Mouse (Mus musculus): ENCODE data around the gene Dnm3. TPM values are rescaled to one million over a fixed set of nuclear protein-coding genes. Genes with fewer than 3 reads are reported as not detected.

Gene Dnm3
- polyA plus RNA-seq, 1 experiment: not detected

DNA sequence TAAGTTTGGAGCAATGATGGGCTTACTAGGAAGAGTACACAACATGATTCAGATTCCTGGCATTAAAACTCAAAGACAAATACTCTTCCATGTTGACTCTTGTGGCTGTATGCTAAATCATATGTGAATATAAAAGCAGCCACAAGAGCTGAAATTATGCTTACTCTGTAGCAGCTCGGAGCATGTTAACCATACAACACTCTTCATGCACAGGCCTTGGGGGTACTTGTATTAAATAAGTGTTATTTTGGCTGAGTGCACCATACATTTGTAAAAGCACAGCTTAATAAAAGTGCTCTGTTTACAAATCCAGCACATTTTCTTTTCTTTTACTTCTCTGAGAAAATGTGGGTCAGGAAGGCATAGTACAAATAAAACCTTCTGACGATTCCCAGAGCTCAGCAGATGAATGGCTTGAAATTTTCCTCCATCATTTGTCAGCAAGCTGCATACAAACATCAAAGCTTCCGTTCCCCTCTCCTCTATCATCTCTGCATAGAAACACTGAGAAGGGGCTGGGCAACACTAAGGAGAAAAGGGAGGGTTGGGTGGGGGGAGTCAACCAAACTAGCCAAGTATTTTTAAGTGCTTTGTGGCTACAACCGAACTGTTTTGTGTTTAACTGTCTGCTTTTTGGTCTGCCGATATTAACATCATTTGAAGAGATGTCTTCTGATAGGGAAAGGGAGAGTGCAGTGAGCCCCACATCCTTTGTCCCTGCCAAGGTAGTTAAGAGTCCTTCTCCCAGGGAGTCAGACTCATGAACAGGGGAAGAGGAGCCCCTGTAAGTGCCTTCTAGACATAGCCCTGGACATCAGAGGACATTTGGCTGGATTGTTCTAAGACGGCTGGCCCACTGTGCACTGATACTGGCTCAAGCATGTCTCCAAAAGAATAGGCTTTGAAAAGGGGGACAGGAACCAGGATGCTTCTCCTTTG lies 333.6 kb downstream of the Dnm3 start:
- TF ChIP-seq CTCF (IDR thresholded peaks at IDR 0.05; ENCODE audit: insufficient read depth, low read depth, low read length) (no peak), POLR2A (IDR thresholded peaks at IDR 0.05; ENCODE audit: insufficient read depth, low read depth, low read length) (no peak)
- Histone ChIP-seq H3K4me3 (ENCODE audit: insufficient read depth, low read depth, low read length) (no peak overlapping the region), H3K4me1 (ENCODE audit: control insufficient read depth, insufficient read depth, low read length) (no peaks in the 10 kb centered on the region), H3K27ac (ENCODE audit: insufficient read depth, low read depth, low read length) (no peak overlapping the region)
- WGBS: 55% methylated on average over 6 of the region's 6 CpGs

DNA sequence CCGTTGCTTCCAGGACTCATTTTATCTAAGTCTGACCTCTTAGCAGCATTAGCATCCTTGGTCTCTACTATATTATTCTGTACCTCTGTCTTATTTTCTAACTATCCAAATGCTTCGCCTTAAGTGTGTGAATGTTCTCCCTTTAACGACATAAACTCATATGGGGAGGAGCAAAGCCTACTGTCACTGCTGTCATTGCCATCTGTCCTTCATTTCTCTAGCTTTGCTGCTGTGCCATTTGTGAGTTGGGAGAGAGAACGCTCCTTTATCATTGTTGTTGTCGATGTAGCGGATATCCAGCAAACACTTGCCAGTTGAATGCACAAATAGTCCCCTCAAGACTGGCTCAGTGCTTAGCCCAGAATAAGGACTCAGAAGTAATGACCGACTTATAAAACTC lies 335.5 kb downstream of the Dnm3 start:
- TF ChIP-seq POLR2A (IDR thresholded peaks at IDR 0.05; ENCODE audit: insufficient read depth, low read depth, low read length): no peak

DNA sequence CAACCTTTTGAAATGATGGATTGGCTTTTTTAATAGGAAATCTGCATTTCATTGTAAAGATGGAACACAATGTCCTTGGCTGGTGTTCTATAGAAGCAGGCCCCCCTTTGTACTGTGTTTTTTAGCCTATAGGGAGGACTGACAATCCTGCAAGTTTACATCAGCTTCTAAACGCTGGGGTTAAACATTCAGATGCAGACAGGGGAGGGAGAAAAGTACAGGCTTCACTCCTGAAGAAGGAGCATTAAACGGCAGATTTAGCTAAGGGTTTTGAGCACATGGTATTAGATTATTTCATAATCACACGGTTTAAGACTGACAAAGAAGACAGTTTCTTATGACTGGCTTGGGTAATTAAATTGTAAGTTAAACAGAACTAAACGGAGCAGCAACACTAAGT lies 341.5 kb downstream of the Dnm3 start:
- 51% methylated on average over 4 of the region's 4 CpGs for whole genome bisulfite sequencing
- H3K4me1 ChIP-seq (ENCODE audit: control insufficient read depth, insufficient read depth, low read length): 0 out of 2 replicates have a peak, but pooled peaks cover 2% of the 10 kb centered on the region
- no peak overlapping the region for H3K4me3 ChIP-seq (ENCODE audit: insufficient read depth, low read depth, low read length)
- no peak for TF ChIP-seq CTCF (IDR thresholded peaks at IDR 0.05; ENCODE audit: insufficient read depth, low read depth, low read length)
- no peak for TF ChIP-seq POLR2A (IDR thresholded peaks at IDR 0.05; ENCODE audit: insufficient read depth, low read depth, low read length)
- H3K27ac ChIP-seq (ENCODE audit: insufficient read depth, low read depth, low read length): no peak overlapping the region

More for the DNA sequence above, 335.5 kb downstream of the Dnm3 start:
- Histone ChIP-seq H3K27ac (ENCODE audit: insufficient read depth, low read depth, low read length) (no peak overlapping the region), H3K4me3 (ENCODE audit: insufficient read depth, low read depth, low read length) (no peak overlapping the region), H3K4me1 (ENCODE audit: control insufficient read depth, insufficient read depth, low read length) (no peaks in the 10 kb centered on the region)
- 84% methylated on average over 7 of the region's 7 CpGs for WGBS

DNA sequence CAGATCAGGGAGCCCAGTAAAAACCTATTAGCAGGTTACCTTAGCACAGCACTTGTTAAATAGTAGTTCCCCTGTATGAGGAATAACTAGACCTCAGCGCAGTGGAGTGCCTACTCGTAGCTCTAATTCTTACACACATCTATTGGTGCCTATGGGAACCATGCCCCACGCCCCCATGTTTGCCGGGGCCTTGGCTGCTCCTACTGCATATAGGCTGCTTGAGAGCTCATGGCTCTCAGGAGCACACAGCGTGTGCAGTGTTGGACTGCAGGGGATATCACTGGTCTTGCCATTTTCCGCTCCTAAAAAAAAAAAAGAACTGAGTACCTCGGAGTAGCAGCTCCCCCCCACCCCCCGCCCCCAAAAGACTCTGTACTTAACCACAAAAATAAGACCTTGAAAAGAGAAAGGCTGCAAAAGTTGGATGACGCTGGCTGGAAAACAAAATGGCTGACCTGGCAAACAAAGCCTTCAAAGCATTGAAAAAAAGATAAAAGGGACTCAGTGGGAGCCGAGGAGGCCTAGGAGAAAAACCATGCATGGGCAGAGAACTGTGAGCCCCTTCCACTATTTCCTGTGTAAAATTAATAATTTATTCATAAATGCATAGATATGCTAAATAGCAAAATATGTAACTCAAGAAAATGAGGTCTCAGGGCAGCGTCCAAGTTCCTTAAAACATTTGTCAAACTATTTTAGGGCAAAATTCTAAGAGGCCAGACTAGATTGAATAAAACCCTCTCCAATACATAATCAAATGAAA lies 342.2 kb downstream of the Dnm3 start:
- Histone ChIP-seq H3K4me3 (ENCODE audit: insufficient read depth, low read depth, low read length) (no peak overlapping the region), H3K27ac (ENCODE audit: insufficient read depth, low read depth, low read length) (no peak overlapping the region), H3K4me1 (ENCODE audit: control insufficient read depth, insufficient read depth, low read length) (0 out of 2 replicates have a peak, but pooled peaks cover 2% of the 10 kb centered on the region)
- TF ChIP-seq CTCF (IDR thresholded peaks at IDR 0.05; ENCODE audit: insufficient read depth, low read depth, low read length) (no peak), POLR2A (IDR thresholded peaks at IDR 0.05; ENCODE audit: insufficient read depth, low read depth, low read length) (no peak)
- 68% methylated on average over 11 of the region's 11 CpGs for WGBS

DNA sequence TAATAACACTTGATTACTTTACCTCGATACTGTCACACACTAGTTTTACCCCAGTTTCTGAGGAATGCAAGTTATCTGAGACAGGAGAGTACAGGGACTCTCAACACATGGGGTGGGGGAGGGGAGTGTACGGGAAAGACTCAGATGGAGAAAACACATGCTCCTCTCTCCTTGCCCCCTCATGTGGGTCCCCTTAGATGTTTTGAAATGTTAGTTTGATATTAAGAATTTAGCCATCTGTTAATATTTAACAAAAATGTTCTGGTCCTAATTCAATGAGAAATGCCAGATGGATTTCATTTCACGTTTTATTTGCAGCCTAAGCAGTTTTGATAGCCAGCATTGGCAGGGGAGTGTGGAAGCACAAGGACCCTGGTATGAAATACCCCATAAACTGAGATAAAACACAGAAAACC lies 343.2 kb downstream of the Dnm3 start:
- no peak overlapping the region for H3K27ac ChIP-seq (ENCODE audit: insufficient read depth, low read depth, low read length)
- no peak overlapping the region for H3K4me3 ChIP-seq (ENCODE audit: insufficient read depth, low read depth, low read length)
- 91% methylated on average over 3 of the region's 3 CpGs for WGBS
- TF ChIP-seq CTCF (IDR thresholded peaks at IDR 0.05; ENCODE audit: insufficient read depth, low read depth, low read length) (no peak), POLR2A (IDR thresholded peaks at IDR 0.05; ENCODE audit: insufficient read depth, low read depth, low read length) (no peak)
- H3K4me1 ChIP-seq (ENCODE audit: control insufficient read depth, insufficient read depth, low read length): 0 out of 2 replicates have a peak, but pooled peaks cover 2% of the 10 kb centered on the region

DNA sequence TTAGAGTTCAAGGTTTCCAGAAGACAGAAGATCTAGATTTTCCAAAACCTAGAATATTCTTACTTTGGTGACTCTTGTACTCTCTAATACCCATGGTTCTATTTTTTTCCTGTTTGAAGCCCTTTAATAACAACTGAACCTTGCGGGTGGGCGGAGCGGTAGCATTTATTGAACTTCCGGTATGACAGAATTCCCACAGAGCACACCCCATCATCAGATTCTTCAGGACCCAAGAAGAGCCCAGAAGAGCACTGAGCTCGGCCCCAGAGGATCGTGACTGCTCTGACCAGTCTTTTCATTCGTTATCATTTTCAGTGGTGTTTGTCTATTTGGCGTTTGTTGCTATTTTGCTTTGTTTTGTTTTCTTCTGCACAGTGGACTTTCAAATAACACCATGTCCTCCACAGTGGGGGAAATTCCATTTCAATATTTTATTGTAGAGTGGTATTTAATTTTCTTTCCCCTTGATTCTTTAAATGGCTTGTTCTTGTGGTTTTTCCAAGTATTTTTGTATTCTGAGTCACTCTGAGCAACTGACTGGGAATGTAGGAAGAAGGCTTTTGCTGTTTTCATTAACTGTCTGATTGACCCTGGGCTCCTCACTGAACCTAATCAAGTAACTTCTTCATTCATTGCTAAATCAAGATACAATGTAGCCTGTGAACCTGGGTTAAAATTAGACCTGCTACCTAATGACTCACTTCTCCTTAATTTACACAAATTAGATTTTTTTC lies 344.8 kb downstream of the Dnm3 start:
- H3K4me1 ChIP-seq (ENCODE audit: control insufficient read depth, insufficient read depth, low read length): 0 out of 2 replicates have a peak, but pooled peaks cover 2% of the 10 kb centered on the region
- TF ChIP-seq POLR2A (IDR thresholded peaks at IDR 0.05; ENCODE audit: insufficient read depth, low read depth, low read length): no peak
- TF ChIP-seq CTCF (IDR thresholded peaks at IDR 0.05; ENCODE audit: insufficient read depth, low read depth, low read length): no peak
- H3K27ac ChIP-seq (ENCODE audit: insufficient read depth, low read depth, low read length): no peak overlapping the region
- no peak overlapping the region for H3K4me3 ChIP-seq (ENCODE audit: insufficient read depth, low read depth, low read length)
- WGBS: 80% methylated on average over 8 of the region's 8 CpGs

DNA sequence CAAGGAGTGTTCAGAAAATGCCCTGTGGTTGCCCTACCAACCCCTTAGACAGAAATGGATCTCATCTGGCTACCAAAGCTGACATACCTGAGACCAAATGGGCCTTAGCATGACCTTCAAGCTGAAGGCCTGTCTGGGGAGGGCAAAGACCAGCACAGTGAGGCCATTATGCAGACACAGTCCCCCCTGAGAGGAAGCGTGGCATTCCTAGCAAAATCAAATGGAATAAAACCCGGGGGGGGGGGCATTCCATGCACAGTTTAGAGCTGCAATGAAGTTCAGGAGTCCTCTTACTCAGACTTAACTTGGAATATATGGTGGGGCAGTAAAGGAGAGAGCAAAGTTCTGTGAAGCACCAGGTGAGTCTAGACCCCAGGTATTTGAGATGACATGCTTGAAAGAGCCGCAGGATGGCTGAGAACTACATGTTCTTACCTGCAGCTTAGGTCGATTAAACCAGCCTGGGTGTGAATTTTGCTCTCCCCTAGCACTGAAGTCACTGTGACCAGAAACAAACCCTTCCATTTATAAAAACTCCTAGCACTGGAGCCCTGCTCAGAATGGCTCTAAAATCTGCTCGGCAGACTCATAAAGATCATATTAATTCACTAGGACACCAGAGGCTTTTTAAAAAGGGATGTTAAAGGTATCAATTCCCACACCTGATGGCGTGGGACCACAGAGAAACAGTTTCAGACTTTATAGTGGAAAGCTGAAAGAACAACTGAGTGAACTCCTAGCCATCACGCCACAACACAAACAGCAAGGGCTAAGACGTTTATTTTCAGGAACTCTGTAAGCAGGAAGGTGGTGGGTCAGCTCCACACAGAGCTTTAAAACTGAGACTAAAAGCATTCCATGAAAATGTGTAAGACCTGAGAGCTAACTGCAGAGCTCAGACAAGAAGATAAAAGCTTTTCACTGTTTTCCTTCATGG lies 350.7 kb downstream of the Dnm3 start:
- Histone ChIP-seq H3K4me1 (ENCODE audit: control insufficient read depth, insufficient read depth, low read length) (peaks cover 2% of the 10 kb centered on the region; the same call in 1 of the 2 replicates), H3K4me3 (ENCODE audit: insufficient read depth, low read depth, low read length) (no peak overlapping the region), H3K27ac (ENCODE audit: insufficient read depth, low read depth, low read length) (no peak overlapping the region)
- 85% methylated on average over 8 of the region's 8 CpGs for WGBS
- no peak for TF ChIP-seq CTCF (IDR thresholded peaks at IDR 0.05; ENCODE audit: insufficient read depth, low read depth, low read length)
- TF ChIP-seq POLR2A (IDR thresholded peaks at IDR 0.05; ENCODE audit: insufficient read depth, low read depth, low read length): no peak

DNA sequence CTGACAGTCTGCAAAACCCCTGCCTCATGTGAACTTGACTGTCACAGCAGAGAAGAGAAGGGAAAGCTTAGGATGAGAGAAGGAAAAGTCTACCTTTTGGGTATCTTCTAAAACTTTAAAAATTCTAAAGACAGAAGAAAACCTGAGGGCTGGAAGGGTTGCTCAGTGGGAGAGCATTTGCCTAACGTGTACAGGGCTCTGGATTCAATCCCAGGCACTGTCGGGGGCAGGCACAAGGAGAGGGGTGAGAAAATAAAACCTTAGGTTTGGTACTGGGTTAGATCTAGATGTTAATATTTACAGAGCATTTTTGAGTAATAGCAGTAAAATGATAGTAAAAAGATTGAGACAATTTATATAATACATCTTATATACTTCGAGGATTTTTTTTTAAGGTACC lies 353.4 kb downstream of the Dnm3 start:
- H3K4me3 ChIP-seq (ENCODE audit: insufficient read depth, low read depth, low read length): no peak overlapping the region
- TF ChIP-seq CTCF (IDR thresholded peaks at IDR 0.05; ENCODE audit: insufficient read depth, low read depth, low read length) (no peak), POLR2A (IDR thresholded peaks at IDR 0.05; ENCODE audit: insufficient read depth, low read depth, low read length) (no peak)
- H3K4me1 ChIP-seq (ENCODE audit: control insufficient read depth, insufficient read depth, low read length): peaks cover 2% of the 10 kb centered on the region; the same call in 1 of the 2 replicates
- 79% methylated on average over 3 of the region's 3 CpGs for WGBS
- H3K27ac ChIP-seq (ENCODE audit: insufficient read depth, low read depth, low read length): no peak overlapping the region

All from olfactory bulb, adult 2 months (tissue).